Mouse (Mus musculus): ENCODE data around the gene Ccdc34.

- TF ChIP-seq MAX (IDR thresholded peaks at IDR 0.05; ENCODE audit: low read depth) (no peak), POLR2A (IDR thresholded peaks at IDR 0.05; ENCODE audit: insufficient read length, low read depth) (peak; percentile 31), MYOD1 (IDR thresholded peaks at IDR 0.05; ENCODE audit: control insufficient read depth in 1 of 3, insufficient read length in 2 of 3, low read depth in 2 of 3) (peak; percentile 78 to 91 (median 91)), SRF (IDR thresholded peaks at IDR 0.05; ENCODE audit: control insufficient read depth, insufficient read length, low read depth) (no peak), MYOG (IDR thresholded peaks at IDR 0.05; ENCODE audit: control insufficient read depth in 1 of 3, insufficient read depth in 1 of 3, insufficient read length in 2 of 3, low read depth in 2 of 3) (peak; percentile 53 to 93 (median 74)), TCF12 (IDR thresholded peaks at IDR 0.05; ENCODE audit: insufficient read depth, poor library complexity, severe bottlenecking) (peak; percentile 55), USF1 (IDR thresholded peaks at IDR 0.05; ENCODE audit: low read depth) (no peak), POLR2AphosphoS2 (IDR thresholded peaks at IDR 0.05; ENCODE audit: insufficient read length, low read depth) (no peak), E2F4 (IDR thresholded peaks at IDR 0.05; ENCODE audit: insufficient read depth) (no peak), CEBPB (IDR thresholded peaks at IDR 0.05; ENCODE audit: insufficient read depth, poor library complexity, severe bottlenecking) (peak; percentile 94), TCF3 (IDR thresholded peaks at IDR 0.05; ENCODE audit: insufficient read length, low read depth) (peak; percentile 26)
Observed at GRCm38 (mm10) chr2:110179669-110180315, 162.2 kb downstream of the Ccdc34 start.

All from myocyte (in vitro differentiated cells).